Mouse (Mus musculus): ENCODE measurements at regions not wholly inside any gene's neighbourhood (a gene's known extent, or its start where the extent isn't known, plus 50 kb on each side); places are given as distances from the start of the nearest gene placed in this dataset.

GRCm38 (mm10) chr7:68851981-68852575 lies 103.0 kb upstream of the Arrdc4 start:
- TF ChIP-seq CTCF (IDR thresholded peaks at IDR 0.05; ENCODE audit: insufficient read depth, low read depth, low read length) (no peak), POLR2A (IDR thresholded peaks at IDR 0.05; ENCODE audit: insufficient read depth, low read depth, low read length) (no peak)
